Mouse (Mus musculus): ENCODE measurements around the gene Ptpn6. TPM values are rescaled to one million over a fixed set of nuclear protein-coding genes. Genes with fewer than 3 reads are reported as not detected.

Ptpn6 gene
- total and polyA plus RNA-seq, 2 experiments from 2014 or later: 2.2 to 3.8 TPM

GRCm38 (mm10) chr6:124740888-124741761, 2.6 kb upstream of the Ptpn6 start, which contains the start of gene Grcc10:
TSS of gene Grcc10 (minus strand) at chr6:124741374.
- Histone ChIP-seq H3K27ac (ENCODE audit: low read depth, low read length) (peak within 1 kb of the TSS; percentile 100), H3K4me2 (ENCODE audit: low read depth) (peak within 1 kb of the TSS; percentile 83), H3K27me3 (ENCODE audit: insufficient read depth, low read length) (no peaks in the 10 kb centered on the region), H3K9ac (peak within 1 kb of the TSS; percentile 97), H3K36me3 (ENCODE audit: insufficient read depth) (peaks cover 26% of the 10 kb centered on the region), H3K4me1 (ENCODE audit: insufficient read depth) (peaks cover 6% of the 10 kb centered on the region; the same call in 1 of the 2 replicates), H3K4me3 (ENCODE audit: low read depth, low read length) (peak within 1 kb of the TSS; percentile 69), H3K9me3 (ENCODE audit: low read length) (no peaks in the 10 kb centered on the region)
- peak; percentile 15; the same call in 1 of the 2 replicates for TF ChIP-seq CTCF (IDR thresholded peaks at IDR 0.05; ENCODE audit: low read depth)
- DNase-seq (peak; percentile 94), ATAC-seq (peak; percentile 88)
- under 1% methylated on average over 41 of the region's 41 CpGs for WGBS

GRCm38 (mm10) chr6:124740211-124740887, 1.8 kb upstream of the Ptpn6 start:
- Histone ChIP-seq H3K4me2 (ENCODE audit: low read depth) (peak overlapping the region; percentile 83), H3K36me3 (ENCODE audit: insufficient read depth) (peaks cover 26% of the 10 kb centered on the region), H3K27ac (ENCODE audit: low read depth, low read length) (peak overlapping the region; percentile 100), H3K27me3 (ENCODE audit: insufficient read depth, low read length) (no peaks in the 10 kb centered on the region), H3K4me3 (ENCODE audit: low read depth, low read length) (peak overlapping the region; percentile 69), H3K4me1 (ENCODE audit: insufficient read depth) (peaks cover 6% of the 10 kb centered on the region; the same call in 1 of the 2 replicates), H3K9ac (peak overlapping the region; percentile 97), H3K9me3 (ENCODE audit: low read length) (no peaks in the 10 kb centered on the region)
- DNase-seq (peak; percentile 80), ATAC-seq (peak; percentile 28)
- TF ChIP-seq CTCF (IDR thresholded peaks at IDR 0.05; ENCODE audit: low read depth): peak; percentile 74
- under 1% methylated on average over 29 of the region's 29 CpGs for WGBS

- no peak overlapping the region for H3K4me3 ChIP-seq (ENCODE audit: low read depth, low read length)
- H3K9ac ChIP-seq: 0 out of 2 replicates have a peak overlapping the region, but pooled peaks have one; percentile 97
- H3K9me3 ChIP-seq (ENCODE audit: low read length): no peaks in the 10 kb centered on the region
- ATAC-seq: no peak
- peaks cover 20% of the 10 kb centered on the region for H3K36me3 ChIP-seq (ENCODE audit: insufficient read depth)
- H3K4me2 ChIP-seq (ENCODE audit: low read depth): peak overlapping the region; percentile 83; the same call in 1 of the 2 replicates
- DNase-seq: no peak
- peaks cover 6% of the 10 kb centered on the region; the same call in 1 of the 2 replicates for H3K4me1 ChIP-seq (ENCODE audit: insufficient read depth)
- no peak overlapping the region for H3K27ac ChIP-seq (ENCODE audit: low read depth, low read length)
- TF ChIP-seq CTCF (IDR thresholded peaks at IDR 0.05; ENCODE audit: low read depth): no peak
- no peaks in the 10 kb centered on the region for H3K27me3 ChIP-seq (ENCODE audit: insufficient read depth, low read length)
- WGBS: 87% methylated on average over 10 of the region's 10 CpGs
Observed at GRCm38 (mm10) chr6:124739231-124739796, 800 bp upstream of the Ptpn6 start.

GRCm38 (mm10) chr6:124737040-124737439, 1.5 kb downstream of the Ptpn6 start:
- H3K4me2 ChIP-seq (ENCODE audit: low read depth): no peak overlapping the region
- peaks cover 6% of the 10 kb centered on the region; the same call in 1 of the 2 replicates for H3K4me1 ChIP-seq (ENCODE audit: insufficient read depth)
- no peak for DNase-seq
- H3K9ac ChIP-seq: no peak overlapping the region
- WGBS: 94% methylated on average over 11 of the region's 11 CpGs
- TF ChIP-seq CTCF (IDR thresholded peaks at IDR 0.05; ENCODE audit: low read depth): no peak
- H3K27ac ChIP-seq (ENCODE audit: low read depth, low read length): no peak overlapping the region
- H3K27me3 ChIP-seq (ENCODE audit: insufficient read depth, low read length): no peaks in the 10 kb centered on the region
- ATAC-seq: no peak
- H3K4me3 ChIP-seq (ENCODE audit: low read depth, low read length): no peak overlapping the region
- no peaks in the 10 kb centered on the region for H3K9me3 ChIP-seq (ENCODE audit: low read length)
- peaks cover 3% of the 10 kb centered on the region; the same call in 1 of the 2 replicates for H3K36me3 ChIP-seq (ENCODE audit: insufficient read depth)

GRCm38 (mm10) chr6:124734417-124734816, 4.1 kb downstream of the Ptpn6 start:
- DNase-seq (no peak), ATAC-seq (no peak)
- Histone ChIP-seq H3K9me3 (ENCODE audit: low read length) (no peaks in the 10 kb centered on the region), H3K27me3 (ENCODE audit: insufficient read depth, low read length) (no peaks in the 10 kb centered on the region), H3K27ac (ENCODE audit: low read depth, low read length) (no peak overlapping the region), H3K9ac (no peak overlapping the region), H3K4me2 (ENCODE audit: low read depth) (no peak overlapping the region), H3K4me1 (ENCODE audit: insufficient read depth) (no peaks in the 10 kb centered on the region), H3K36me3 (ENCODE audit: insufficient read depth) (peaks cover 3% of the 10 kb centered on the region; the same call in 1 of the 2 replicates), H3K4me3 (ENCODE audit: low read depth, low read length) (no peak overlapping the region)
- 91% methylated on average over 3 of the region's 3 CpGs for WGBS
- no peak for TF ChIP-seq CTCF (IDR thresholded peaks at IDR 0.05; ENCODE audit: low read depth)

GRCm38 (mm10) chr6:124732476-124733370, 5.8 kb downstream of the Ptpn6 start:
- H3K27ac ChIP-seq (ENCODE audit: low read depth, low read length): no peak overlapping the region
- H3K36me3 ChIP-seq (ENCODE audit: insufficient read depth): no peaks in the 10 kb centered on the region
- no peak overlapping the region for H3K4me3 ChIP-seq (ENCODE audit: low read depth, low read length)
- H3K9ac ChIP-seq: no peak overlapping the region
- whole genome bisulfite sequencing: 55% methylated on average over 19 of the region's 19 CpGs
- H3K9me3 ChIP-seq (ENCODE audit: low read length): no peaks in the 10 kb centered on the region
- no peaks in the 10 kb centered on the region for H3K27me3 ChIP-seq (ENCODE audit: insufficient read depth, low read length)
- DNase-seq: no peak
- H3K4me2 ChIP-seq (ENCODE audit: low read depth): no peak overlapping the region
- no peaks in the 10 kb centered on the region for H3K4me1 ChIP-seq (ENCODE audit: insufficient read depth)
- no peak for TF ChIP-seq CTCF (IDR thresholded peaks at IDR 0.05; ENCODE audit: low read depth)
- ATAC-seq: no peak
